Mouse (Mus musculus): ENCODE data around the gene Cyp3a41b.
"Not testable (repeated sequence)": the region's sequence is repeated elsewhere in the genome, so short reads cannot be mapped to it uniquely, and the experiment has no call there.

GRCm38 (mm10) chr5:145575660-145576059 is 8.9 kb downstream of the Cyp3a41b start:
- TF ChIP-seq CTCF, POLR2A (IDR thresholded peaks at IDR 0.05; ENCODE audit: insufficient read depth, low read depth, low read length): not testable (repeated sequence)
